Mouse (Mus musculus): Measurements from ENCODE around the gene Dapp1. TPM values are rescaled to one million over a fixed set of nuclear protein-coding genes. Genes with fewer than 3 reads are reported as not detected.
A peak's percentile ranks its signal among the peaks of the same experiment; 100 is the strongest.

The Dapp1 gene
- polyA plus RNA-seq, 2 experiments, result 8.8 to 11.5 TPM

GRCm38 (mm10) chr3:137974306-137974705 lies 7.0 kb downstream of the Dapp1 start:
- H3K27me3 ChIP-seq (ENCODE audit: control insufficient read depth, insufficient read depth, low read length), result no peaks in the 10 kb centered on the region
- DNase-seq (ENCODE audit: low read depth in 3 of 3, low spot score in 3 of 3) (no peak), ATAC-seq (ENCODE audit: insufficient read depth) (no peak)
- no peak overlapping the region for H3K27ac ChIP-seq
- H3K9me3 ChIP-seq (ENCODE audit: control insufficient read depth, low read length), result no peaks in the 10 kb centered on the region
- no peak overlapping the region for H3K4me3 ChIP-seq (ENCODE audit: insufficient read depth in 1 of 2, low read depth in 2 of 2, low read length in 2 of 2)
- no peak overlapping the region for H3K4me2 ChIP-seq (ENCODE audit: low read depth)
- 69% methylated on average over 8 of the region's 8 CpGs for WGBS (ENCODE audit: insufficient replicate concordance)
- H3K36me3 ChIP-seq (replicated peaks; ENCODE audit: control insufficient read depth, insufficient read depth, low read depth), result no peaks in the 10 kb centered on the region; the same call in 1 of the 2 replicates
- H3K4me1 ChIP-seq (replicated peaks; ENCODE audit: control insufficient read depth in 2 of 2, insufficient read depth in 2 of 2, low read length in 1 of 2), result peaks cover 56 to 75% of the 10 kb centered on the region in 2 experiments
- TF ChIP-seq EP300 (IDR thresholded peaks at IDR 0.05; ENCODE audit: low read depth) (no peak), CTCF (IDR thresholded peaks at IDR 0.05; ENCODE audit: low read depth) (no peak)
- H3K9ac ChIP-seq (replicated peaks), result no peak overlapping the region

DNA sequence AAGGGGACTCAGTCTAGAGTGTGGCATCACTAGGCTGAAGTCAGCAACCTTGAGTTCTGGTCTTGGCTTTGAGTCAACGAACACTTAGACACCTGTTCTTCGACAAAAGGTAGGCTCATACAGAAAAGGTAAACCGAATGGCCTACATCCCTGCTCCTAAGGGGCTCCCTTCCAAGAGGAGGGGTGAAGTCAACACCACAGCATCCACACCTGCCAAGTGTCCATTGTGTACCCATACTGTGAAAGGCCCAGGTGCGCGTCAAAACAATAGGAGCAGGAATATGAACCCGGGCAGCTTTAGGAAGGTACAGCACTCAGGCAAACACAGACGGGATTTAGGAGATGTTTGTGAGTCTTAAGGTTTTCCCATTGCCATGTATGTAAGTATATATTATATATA lies 8.4 kb downstream of the Dapp1 start:
- ATAC-seq (ENCODE audit: insufficient read depth) (no peak), DNase-seq (ENCODE audit: low read depth in 3 of 3, low spot score in 3 of 3) (no peak)
- Histone ChIP-seq H3K4me2 (ENCODE audit: low read depth) (peak overlapping the region; percentile 69), H3K27me3 (ENCODE audit: control insufficient read depth, insufficient read depth, low read length) (no peaks in the 10 kb centered on the region), H3K36me3 (replicated peaks; ENCODE audit: control insufficient read depth, insufficient read depth, low read depth) (no peaks in the 10 kb centered on the region; the same call in 1 of the 2 replicates), H3K9ac (replicated peaks) (no peak overlapping the region; the same call in 1 of the 2 replicates), H3K27ac (peak overlapping the region; percentile 97), H3K4me1 (replicated peaks; ENCODE audit: control insufficient read depth in 2 of 2, insufficient read depth in 2 of 2, low read length in 1 of 2) (peaks cover 56 to 80% of the 10 kb centered on the region in 2 experiments), H3K4me3 (ENCODE audit: insufficient read depth in 1 of 2, low read depth in 2 of 2, low read length in 2 of 2) (no peak overlapping the region), H3K9me3 (ENCODE audit: control insufficient read depth, low read length) (no peaks in the 10 kb centered on the region)
- TF ChIP-seq CTCF (IDR thresholded peaks at IDR 0.05; ENCODE audit: low read depth), result no peak
- no peak for TF ChIP-seq EP300 (IDR thresholded peaks at IDR 0.05; ENCODE audit: low read depth)
- WGBS (ENCODE audit: insufficient replicate concordance), result 80% methylated on average over 7 of the region's 7 CpGs

DNA sequence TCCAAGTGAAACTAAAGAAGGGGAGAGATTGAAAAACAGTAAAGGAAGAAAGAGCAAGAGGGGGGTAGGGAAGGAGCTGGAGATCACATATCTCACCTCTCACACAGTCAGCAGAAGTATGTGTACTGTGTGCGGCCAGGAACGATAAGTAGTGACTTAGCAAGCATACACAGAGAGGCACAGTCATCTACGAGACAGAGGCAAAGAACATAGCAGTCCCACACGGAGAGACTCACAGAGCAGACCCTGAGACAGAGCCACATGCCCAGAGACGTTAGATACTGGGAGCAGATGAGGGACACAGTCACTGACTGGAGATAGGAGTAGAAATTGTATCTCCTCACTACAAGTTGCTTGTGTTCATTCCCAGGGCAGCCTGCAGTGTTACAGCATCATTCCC lies 9.1 kb downstream of the Dapp1 start:
- Histone ChIP-seq H3K27ac (peak overlapping the region; percentile 97), H3K4me2 (ENCODE audit: low read depth) (peak overlapping the region; percentile 69), H3K9ac (replicated peaks) (peak overlapping the region; percentile 64), H3K9me3 (ENCODE audit: control insufficient read depth, low read length) (no peaks in the 10 kb centered on the region), H3K4me3 (ENCODE audit: insufficient read depth in 1 of 2, low read depth in 2 of 2, low read length in 2 of 2) (peak overlapping the region; percentile 22 to 33), H3K36me3 (replicated peaks; ENCODE audit: control insufficient read depth, insufficient read depth, low read depth) (no peaks in the 10 kb centered on the region; the same call in 1 of the 2 replicates), H3K27me3 (ENCODE audit: control insufficient read depth, insufficient read depth, low read length) (no peaks in the 10 kb centered on the region), H3K4me1 (replicated peaks; ENCODE audit: control insufficient read depth in 2 of 2, insufficient read depth in 2 of 2, low read length in 1 of 2) (peaks cover 58 to 81% of the 10 kb centered on the region in 2 experiments)
- DNase-seq (ENCODE audit: low read depth in 3 of 3, low spot score in 3 of 3) (peak in 2 of 3 experiments; percentile 71 to 73), ATAC-seq (ENCODE audit: insufficient read depth) (peak; percentile 86)
- TF ChIP-seq EP300 (IDR thresholded peaks at IDR 0.05; ENCODE audit: low read depth), result peak; percentile 90
- no peak for TF ChIP-seq CTCF (IDR thresholded peaks at IDR 0.05; ENCODE audit: low read depth)
- 15% methylated on average over 5 of the region's 5 CpGs for WGBS (ENCODE audit: insufficient replicate concordance)

GRCm38 (mm10) chr3:137969951-137970350 lies 11.4 kb downstream of the Dapp1 start:
- DNase-seq (ENCODE audit: low read depth in 3 of 3, low spot score in 3 of 3) (no peak), ATAC-seq (ENCODE audit: insufficient read depth) (no peak)
- WGBS (ENCODE audit: insufficient replicate concordance), result 26% methylated on average over 12 of the region's 12 CpGs
- H3K27ac ChIP-seq, result peak overlapping the region; percentile 97
- TF ChIP-seq EP300 (IDR thresholded peaks at IDR 0.05; ENCODE audit: low read depth) (no peak), CTCF (IDR thresholded peaks at IDR 0.05; ENCODE audit: low read depth) (no peak)
- peak overlapping the region; percentile 19 to 40 for H3K4me3 ChIP-seq (ENCODE audit: insufficient read depth in 1 of 2, low read depth in 2 of 2, low read length in 2 of 2)
- no peaks in the 10 kb centered on the region for H3K9me3 ChIP-seq (ENCODE audit: control insufficient read depth, low read length)
- peak overlapping the region; percentile 44 for H3K9ac ChIP-seq (replicated peaks)
- H3K36me3 ChIP-seq (replicated peaks; ENCODE audit: control insufficient read depth, insufficient read depth, low read depth), result peaks cover 5% of the 10 kb centered on the region
- H3K4me2 ChIP-seq (ENCODE audit: low read depth), result peak overlapping the region; percentile 72
- peaks cover 63 to 71% of the 10 kb centered on the region in 2 experiments for H3K4me1 ChIP-seq (replicated peaks; ENCODE audit: control insufficient read depth in 2 of 2, insufficient read depth in 2 of 2, low read length in 1 of 2)
- no peaks in the 10 kb centered on the region for H3K27me3 ChIP-seq (ENCODE audit: control insufficient read depth, insufficient read depth, low read length)

DNA sequence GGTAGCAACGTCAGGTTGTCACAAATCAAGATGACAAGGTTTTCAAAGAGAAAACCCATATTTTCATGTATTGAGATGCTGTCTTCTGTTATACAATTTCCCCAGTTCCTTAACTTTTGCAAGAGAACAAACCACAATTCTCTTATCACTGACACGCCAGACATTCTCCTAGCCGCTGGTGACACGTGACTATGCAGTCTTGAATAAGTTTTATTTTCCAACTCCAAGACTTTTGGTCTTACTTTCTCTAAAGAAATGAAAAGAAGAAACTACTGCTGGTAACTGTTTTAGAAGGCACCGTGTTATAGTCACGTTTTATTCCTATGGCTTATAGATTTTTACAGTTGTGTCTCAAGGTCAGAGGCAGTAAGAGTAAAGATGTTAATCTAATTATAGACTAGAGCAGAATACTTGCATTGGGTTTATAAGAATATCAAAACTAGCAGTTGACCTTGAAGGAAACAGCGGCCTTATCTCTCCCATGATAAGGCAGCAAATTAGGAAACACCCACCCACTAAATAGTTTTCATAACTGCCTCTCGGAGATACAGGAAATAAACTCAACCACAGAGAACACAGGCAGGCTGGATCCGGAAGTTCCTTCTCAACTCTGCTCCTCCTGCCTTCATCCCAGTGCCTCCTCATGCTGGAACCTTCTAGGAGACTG lies 12.4 kb downstream of the Dapp1 start:
- peaks cover 62 to 67% of the 10 kb centered on the region in 2 experiments for H3K4me1 ChIP-seq (replicated peaks; ENCODE audit: control insufficient read depth in 2 of 2, insufficient read depth in 2 of 2, low read length in 1 of 2)
- H3K9ac ChIP-seq (replicated peaks), result peak overlapping the region; percentile 64
- DNase-seq (ENCODE audit: low read depth in 3 of 3, low spot score in 3 of 3) (peak in 2 of 3 experiments; percentile 80 to 85), ATAC-seq (ENCODE audit: insufficient read depth) (peak; percentile 65)
- H3K4me3 ChIP-seq (ENCODE audit: insufficient read depth in 1 of 2, low read depth in 2 of 2, low read length in 2 of 2), result peak overlapping the region; percentile 42 to 51
- WGBS (ENCODE audit: insufficient replicate concordance), result 7% methylated on average over 9 of the region's 9 CpGs
- H3K9me3 ChIP-seq (ENCODE audit: control insufficient read depth, low read length), result no peaks in the 10 kb centered on the region
- no peak for TF ChIP-seq CTCF (IDR thresholded peaks at IDR 0.05; ENCODE audit: low read depth)
- peak; percentile 87 for TF ChIP-seq EP300 (IDR thresholded peaks at IDR 0.05; ENCODE audit: low read depth)
- H3K27ac ChIP-seq, result peak overlapping the region; percentile 97
- H3K4me2 ChIP-seq (ENCODE audit: low read depth), result peak overlapping the region; percentile 72
- no peaks in the 10 kb centered on the region for H3K27me3 ChIP-seq (ENCODE audit: control insufficient read depth, insufficient read depth, low read length)
- peaks cover 5% of the 10 kb centered on the region for H3K36me3 ChIP-seq (replicated peaks; ENCODE audit: control insufficient read depth, insufficient read depth, low read depth)

Measured in liver, embryonic 14.5 days (tissue).